Mouse (Mus musculus) stomach, postnatal 0 days (tissue): ENCODE data around the gene Dedd2.

Experiments used
- CTCF ChIP-seq: IDR thresholded peaks from 2 replicates; pipeline ENCODE4 v1.5.1; 2016; ENCODE audit warnings: antibody characterized with exemption, low read depth, mild to moderate bottlenecking, moderate library complexity
- EP300 ChIP-seq: optimal IDR thresholded peaks from 2 replicates; pipeline ENCODE3; 2016; ENCODE audit warnings: antibody characterized with exemption

- TF ChIP-seq CTCF (no peak), EP300 (no peak)
Observed at GRCm38 (mm10) chr7:25243361-25243760, 22.9 kb upstream of the Dedd2 start.
